Mouse (Mus musculus) liver (tissue): ENCODE measurements at regions not wholly inside any gene's neighbourhood (a gene's known extent, or its start where the extent isn't known, plus 50 kb on each side); places are given as distances from the start of the nearest gene placed in this dataset.
A peak's percentile ranks its signal among the peaks of the same experiment; 100 is the strongest.

Source experiments
- DNase-seq: peaks from one replicate; pipeline ENCODE4 v3.0.0-alpha.2; 2020; ENCODE audit warnings: mixed read lengths

- DNase-seq: no peak
Observed at GRCm38 (mm10) chr11:24628619-24629018, 550.8 kb downstream of the Bcl11a start.

GRCm38 (mm10) chr11:24629431-24629830, 551.6 kb downstream of the Bcl11a start:
- no peak for DNase-seq

DNA sequence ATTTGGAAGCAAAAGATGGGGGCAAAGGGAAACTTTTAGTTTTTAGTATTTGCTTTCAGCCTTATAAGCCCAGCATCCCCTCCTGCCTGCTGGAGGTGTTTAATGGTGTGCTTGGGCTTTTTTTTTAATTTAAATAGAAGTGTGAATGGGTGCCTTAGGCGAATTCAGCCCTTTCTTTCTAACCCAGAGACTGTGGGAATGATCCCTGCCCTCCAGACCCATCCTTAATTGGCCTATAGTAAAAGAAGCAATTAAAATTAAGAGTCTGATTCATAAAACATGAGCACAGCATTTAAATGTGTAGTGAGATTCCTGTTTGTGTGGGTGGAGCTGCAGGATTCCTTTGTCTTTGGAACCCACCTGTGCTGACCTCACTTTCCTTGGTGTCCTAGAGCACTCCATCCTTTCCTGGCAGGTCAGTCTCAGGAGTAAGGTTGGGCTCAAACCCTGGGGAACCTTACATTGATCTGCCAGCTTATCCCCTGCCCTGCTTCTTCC, 552.6 kb downstream of the Bcl11a start:
- DNase-seq: no peak

DNA sequence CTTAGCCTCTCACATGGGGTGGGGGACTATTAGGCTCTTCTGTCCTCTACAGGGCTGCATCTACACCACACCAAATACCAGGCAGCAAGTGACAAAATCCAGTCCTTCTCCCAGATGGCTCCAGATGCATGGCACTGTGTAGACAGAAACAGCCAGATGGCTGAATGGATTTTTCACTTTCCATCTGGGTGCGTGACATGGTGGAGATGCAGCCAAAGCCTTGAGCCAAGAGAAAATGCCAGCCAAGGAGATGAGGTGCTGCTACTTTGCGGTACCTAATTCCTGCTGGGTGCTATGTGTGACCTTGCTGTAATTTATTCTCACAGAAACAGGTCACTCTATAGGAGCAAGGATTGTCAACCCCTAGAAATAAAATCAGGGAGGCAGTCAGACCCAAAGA, 553.8 kb downstream of the Bcl11a start:
- DNase-seq: no peak

DNA sequence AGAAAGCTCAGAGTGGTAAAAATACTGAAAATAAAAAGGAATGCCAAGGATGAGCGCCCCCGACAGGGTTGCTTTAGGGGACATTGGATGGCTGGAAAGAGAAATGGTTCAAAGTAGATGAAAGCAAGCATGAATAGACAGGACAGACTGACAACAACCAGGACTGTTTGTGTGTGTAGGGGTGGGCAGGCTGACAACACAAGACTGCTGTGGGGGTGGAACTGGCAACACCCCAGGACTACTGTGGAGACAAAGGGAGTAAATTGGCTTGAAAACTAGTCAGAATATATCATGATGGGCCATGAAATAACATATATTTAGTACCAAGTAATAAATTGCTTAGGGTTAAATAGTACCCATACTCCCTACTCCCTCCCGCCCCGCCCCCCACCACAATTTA, 558.9 kb downstream of the Bcl11a start:
- DNase-seq: no peak

DNA sequence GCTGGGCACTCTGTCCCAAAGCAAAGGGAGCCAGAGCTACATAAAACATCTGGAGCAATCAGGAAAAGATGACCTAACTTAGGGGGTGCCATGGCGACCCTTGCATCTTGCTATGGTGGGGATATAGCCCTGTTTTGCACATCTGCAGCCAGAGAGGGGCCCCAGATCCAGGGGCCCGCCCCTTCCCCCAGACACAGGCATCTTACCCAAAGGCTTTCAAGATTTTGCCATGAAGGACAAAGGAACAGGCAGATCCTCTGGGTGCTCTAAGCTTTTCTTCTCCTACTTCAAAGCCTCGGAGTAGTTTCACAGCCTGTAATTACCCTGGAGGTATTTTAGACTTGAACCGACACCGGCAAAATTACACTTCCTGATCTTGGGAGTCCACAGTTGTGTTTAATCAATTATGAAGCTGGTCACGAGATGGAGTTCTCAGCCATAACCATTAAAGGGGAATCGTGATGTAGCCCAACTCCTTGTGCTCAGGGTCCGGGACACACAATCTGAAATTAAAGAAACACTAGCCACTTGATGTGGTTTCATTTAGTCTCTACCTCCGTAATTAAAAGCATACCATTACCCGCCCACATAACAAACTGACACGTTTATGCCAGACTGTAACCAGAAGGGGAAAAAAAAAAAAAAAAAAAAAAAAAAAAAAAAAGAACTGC, 565.7 kb downstream of the Bcl11a start:
- DNase-seq: no peak

DNA sequence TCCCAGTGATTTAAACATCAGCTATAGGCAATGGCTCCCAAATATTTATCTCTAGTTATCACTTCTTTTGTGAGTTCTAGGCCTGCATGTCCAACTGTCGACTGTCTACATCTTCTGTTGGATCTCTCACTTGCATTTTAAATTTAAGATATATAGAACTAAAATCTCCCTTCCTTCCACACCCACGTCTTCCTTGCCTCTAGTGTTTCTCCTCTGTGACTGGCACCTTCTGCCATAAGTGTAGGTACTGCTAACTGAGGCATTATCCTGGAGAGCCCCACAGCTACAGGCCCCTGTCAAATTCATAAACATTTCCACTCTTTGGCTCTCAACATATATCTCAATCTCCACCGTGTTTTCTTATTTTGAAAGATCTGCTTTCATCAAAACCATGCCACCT, 575.0 kb downstream of the Bcl11a start:
- no peak for DNase-seq

DNA sequence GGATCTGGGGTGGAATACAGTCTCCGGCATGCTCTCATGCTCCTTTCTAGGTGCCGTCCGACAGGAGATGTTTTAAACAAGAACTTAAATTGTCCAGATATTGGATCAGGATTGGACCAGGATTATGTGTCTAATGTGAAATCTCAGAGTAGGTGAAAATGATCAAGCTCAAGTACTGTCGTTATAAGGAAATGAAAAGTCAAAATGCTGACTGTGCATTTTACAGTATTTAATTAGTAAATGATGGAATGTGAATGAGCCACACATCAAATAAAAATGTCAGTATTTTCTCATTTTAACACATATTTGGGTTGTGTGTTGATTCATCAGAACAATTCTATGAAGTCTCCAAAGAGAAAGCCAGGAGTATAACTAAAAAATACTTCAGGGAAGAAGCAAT, 586.2 kb downstream of the Bcl11a start:
- no peak for DNase-seq

DNA sequence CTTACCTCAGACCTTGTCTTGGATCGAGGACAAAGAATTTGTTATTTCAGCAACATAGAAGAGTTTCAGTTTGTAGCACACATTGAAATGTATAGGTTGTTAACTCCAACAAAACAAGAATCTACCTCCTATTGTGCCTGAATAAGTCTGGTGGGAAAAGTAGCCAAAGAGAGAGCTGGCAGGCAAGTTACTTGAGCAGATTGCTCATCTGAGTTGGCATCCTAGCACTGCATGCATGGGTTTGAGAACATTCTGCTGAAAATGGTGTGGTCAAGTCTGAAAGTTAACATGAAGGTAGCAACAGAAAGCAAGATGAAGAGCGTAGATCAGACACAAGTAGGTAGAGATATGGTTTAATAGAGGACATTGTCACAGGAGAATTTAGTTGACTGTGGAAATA, 587.5 kb downstream of the Bcl11a start:
- no peak for DNase-seq

GRCm38 (mm10) chr11:24671662-24672061, 593.8 kb downstream of the Bcl11a start:
- no peak for DNase-seq

DNA sequence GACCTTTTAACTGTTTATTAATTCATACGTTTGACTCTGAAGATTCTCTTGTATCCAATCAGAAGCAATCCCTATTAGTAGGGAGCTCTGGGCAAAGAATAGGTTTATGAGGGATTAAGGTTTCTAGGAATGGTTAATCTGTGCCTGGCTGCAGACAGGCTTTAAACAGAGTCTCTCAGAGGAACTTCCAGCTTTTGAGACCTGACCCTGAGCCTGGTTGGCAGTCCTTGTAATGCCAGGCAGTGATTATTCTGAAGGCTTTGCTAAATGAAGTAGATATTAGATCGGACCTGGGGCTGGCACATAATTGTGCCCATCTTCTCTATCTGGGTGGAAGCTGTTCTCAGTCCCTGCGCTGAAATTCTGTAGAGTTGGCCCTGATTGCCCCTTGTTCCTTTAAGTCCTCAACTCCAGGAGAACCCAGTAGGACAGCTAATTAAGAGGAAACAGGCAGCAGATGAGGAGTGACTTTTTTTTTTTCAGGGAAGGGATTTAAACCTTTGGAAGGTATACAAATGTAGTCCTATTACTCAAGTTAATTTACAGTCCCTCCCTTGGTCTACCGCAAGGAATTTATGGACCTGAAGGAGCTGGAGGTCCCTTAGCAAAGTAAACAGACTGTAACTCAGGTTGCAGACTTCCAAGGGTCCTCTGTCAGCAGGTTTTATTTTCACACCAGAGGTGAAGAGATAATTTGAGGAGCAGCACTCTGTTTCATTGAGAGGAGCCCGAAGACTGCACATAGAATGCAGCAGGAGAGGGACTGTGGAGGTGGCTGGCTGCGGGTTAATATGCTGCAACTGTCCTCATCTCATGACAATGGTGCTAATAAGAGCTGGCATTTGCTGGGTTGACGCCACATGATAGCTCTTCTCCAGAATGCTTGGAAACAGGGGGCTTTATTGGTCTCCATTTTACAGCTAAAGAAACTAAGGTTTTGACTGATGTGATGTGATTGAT, 595.7 kb downstream of the Bcl11a start:
- no peak for DNase-seq

- DNase-seq: no peak
Observed at GRCm38 (mm10) chr11:24674208-24674571, 596.3 kb downstream of the Bcl11a start.

DNA sequence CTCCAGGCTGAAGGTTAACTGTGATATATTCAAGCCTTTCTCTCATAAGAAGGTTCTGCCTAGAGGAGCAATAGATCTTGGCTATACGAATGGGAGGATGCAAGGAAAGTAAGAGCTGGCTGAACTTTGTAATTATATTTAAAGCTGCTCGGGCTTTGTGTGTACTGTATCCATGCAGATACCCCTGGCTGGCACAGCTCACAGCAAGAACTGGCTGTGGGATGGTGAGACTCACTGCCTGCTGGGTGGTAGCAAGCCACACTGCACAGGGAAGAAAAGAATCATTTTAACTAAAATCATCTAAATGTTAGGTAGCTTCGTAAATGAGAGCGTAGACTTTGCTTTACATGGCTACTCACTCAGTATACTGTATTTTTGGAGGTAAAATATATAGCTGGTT, 599.2 kb downstream of the Bcl11a start:
- no peak for DNase-seq

- DNase-seq: no peak
Observed at GRCm38 (mm10) chr11:24679581-24679980, 601.7 kb downstream of the Bcl11a start.

DNA sequence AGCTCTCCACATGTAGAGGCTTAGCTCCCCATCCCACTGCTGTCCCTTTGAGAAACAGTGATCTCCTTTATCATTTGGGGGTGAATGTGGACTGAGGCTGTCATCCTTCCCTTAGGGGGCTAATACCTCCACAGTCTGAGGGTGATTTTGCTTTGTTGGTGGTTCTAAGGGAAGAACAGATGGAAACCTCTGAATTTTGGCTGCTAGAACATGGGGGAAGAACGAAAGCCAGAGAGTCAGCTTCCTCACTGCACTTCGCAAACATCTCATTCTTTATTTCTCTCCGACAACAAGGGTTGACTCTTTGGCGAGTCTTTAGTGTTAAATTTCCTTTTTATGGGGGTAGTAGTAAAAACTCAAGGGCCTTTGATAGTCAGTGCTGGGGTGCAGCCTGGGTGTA, 604.6 kb downstream of the Bcl11a start:
- DNase-seq: no peak

DNA sequence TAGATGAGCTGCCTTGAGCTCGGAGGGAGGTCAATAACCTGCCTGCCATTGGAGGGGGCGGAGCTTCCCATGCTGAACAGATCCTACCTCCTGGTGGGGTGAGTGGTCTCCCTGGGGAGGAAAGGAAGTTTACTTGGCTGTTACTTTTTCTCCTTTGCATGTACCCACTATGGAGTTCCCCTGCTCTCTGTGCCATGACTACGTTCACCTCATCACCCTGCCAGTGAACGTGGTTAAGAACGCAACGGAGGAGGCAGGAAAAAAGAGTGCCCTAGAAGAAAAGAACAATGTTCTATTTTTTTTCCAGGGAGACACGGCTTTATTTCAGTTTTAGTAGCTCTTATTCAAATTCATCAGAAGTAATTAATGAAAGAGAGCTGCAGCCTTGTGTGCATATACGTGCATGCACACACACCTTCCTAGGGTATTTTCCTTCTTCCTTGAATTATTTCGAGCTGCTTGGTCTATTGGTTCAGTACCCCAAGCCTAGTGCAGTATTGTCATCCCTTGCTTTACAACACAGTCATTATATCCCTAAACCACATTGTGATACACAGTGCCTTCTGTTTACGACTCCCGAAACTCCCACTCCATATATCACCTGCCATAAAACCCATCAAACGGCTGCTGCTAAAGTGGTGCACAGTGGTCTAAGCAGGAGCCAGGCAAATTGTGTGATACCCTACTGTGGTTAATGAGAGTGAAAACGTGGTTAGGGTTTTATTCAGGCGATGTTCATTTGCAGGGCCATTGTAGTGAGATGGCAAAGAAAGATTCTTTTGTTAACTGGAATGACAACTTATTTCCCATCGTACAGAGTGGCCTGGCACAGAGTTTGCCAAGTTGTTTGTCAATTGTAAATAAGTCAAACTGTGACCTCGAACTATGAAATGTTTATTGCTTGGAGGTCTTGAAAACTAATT, 608.0 kb downstream of the Bcl11a start:
- no peak for DNase-seq

DNA sequence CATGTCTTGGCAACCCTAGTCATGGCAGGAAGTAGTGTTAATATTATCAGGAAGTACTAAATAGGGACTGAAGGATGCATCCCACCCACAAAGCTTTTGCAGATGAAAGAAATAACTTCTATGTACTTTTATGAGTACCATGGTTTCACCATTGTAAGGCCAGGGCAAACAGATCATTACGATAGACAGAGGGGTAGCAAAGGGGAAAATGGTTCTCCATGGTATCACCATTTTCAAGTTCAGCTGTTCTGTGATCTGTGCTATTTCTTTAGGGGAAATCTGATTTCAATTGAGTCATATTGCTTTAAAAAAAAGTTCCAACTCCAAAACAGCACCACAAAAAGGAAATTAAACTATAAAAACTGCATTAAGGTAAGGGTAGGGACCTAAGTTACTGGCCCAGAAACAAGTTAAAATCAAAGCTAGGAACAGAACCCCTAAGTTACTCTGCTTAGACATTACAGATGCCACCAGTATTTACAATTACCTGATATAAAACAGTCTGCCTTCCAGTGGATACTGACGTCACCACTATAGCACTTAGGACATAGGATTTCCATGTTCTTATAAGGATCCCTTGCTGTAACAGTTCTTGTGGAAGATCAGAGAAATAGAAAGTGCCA, 610.4 kb downstream of the Bcl11a start:
- no peak for DNase-seq

- peak; percentile 56 for DNase-seq
Observed at GRCm38 (mm10) chr11:24689807-24690333, 612.0 kb downstream of the Bcl11a start.

- DNase-seq: no peak
Observed at GRCm38 (mm10) chr11:24693926-24694325, 616.1 kb downstream of the Bcl11a start.

DNA sequence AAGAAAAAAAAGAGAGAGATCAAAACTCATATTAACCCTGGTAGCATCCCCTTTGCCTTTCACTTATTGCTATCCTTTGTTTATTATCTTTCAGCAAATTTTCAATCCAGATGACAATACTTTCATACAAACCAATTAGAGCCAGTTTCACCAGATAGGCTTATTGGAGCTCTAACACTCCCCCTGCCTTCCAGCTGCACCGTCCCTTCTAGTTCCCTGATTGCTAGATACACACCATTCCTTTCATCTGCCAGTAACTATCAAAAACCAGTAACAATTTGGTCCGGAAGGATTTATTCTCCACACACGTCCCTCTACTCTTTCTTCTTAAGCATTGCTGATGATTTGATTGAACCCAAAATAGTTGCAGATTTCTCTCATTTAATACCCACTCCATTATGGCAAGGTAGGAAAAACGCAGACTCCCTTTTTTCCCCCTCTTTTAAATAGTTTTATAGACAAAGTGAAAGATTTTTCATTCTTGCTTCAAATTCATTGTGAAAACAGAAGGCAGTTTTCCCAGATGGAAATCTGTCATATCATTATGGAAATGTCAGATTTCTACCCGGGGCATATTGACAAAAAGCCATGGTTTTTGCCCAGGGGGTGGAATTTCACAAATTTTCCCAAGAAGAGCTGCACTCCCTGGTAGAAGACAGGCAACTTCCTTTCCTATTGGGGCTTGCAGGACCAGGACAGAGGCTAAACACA, 617.3 kb downstream of the Bcl11a start:
- DNase-seq: no peak

- DNase-seq: no peak
Observed at GRCm38 (mm10) chr11:24696561-24696960, 618.7 kb downstream of the Bcl11a start.

DNA sequence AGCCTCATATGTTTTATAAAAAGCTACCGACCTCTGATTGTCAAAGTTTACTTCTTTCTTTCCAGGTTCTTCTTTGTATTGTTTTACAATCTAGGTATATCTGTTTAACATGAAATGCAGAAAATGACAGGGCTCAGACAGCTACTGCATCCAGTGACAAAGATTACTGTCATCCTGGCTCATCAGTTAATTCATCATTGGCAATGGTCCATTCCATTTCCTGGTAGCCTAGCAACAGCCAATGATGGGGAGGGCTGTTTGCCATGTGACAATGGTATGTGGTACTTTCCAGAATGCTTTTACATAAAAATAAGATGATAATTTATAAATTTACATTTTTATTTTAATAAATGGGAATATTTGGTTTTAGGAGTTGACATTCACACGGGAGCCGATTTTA, 630.9 kb downstream of the Bcl11a start:
- DNase-seq: no peak
